Mouse (Mus musculus) embryonic facial prominence, embryonic 10.5 days (tissue): ENCODE data around the gene Fmo9. TPM values are rescaled to one million over a fixed set of nuclear protein-coding genes. Genes with fewer than 3 reads are reported as not detected.

Source experiments
- DNase-seq: peaks from one replicate; pipeline ENCODE4 v3.0.0-alpha.2; 2017; ENCODE audit warnings: low spot score
- H3K27ac ChIP-seq: fragments of 300-500 bp; sonication (generic); replicated peaks from 2 replicates; pipeline ENCODE4 v1.5.1; 2016; ENCODE audit warnings: mild to moderate bottlenecking
- H3K27me3 ChIP-seq: fragments of 300-500 bp; sonication (generic); replicated peaks from 2 replicates; pipeline ENCODE4 v1.6.1; 2016; ENCODE audit warnings: low read depth, mild to moderate bottlenecking; ENCODE audit not compliant: poor library complexity, severe bottlenecking
- H3K36me3 ChIP-seq: fragments of 300-500 bp; sonication (generic); replicated peaks from 2 replicates; pipeline ENCODE4 v1.6.1; 2016; ENCODE audit warnings: mild to moderate bottlenecking, moderate library complexity
- H3K4me1 ChIP-seq: fragments of 300-500 bp; sonication (generic); 2 replicates; pipeline ENCODE4 v1.6.1; 2016
- H3K4me3 ChIP-seq: fragments of 300-500 bp; sonication (generic); 2 replicates; pipeline ENCODE4 v1.5.1; 2016; ENCODE audit warnings: mild to moderate bottlenecking, moderate library complexity
- H3K9me3 ChIP-seq: fragments of 300-500 bp; sonication (generic); 2 replicates; pipeline ENCODE4 v1.6.1; 2016; ENCODE audit warnings: mild to moderate bottlenecking
- WGBS: fragments of 180-500 bp; shearing (Covaris S2); methylation state at CpG from one replicate; pipeline ENCODE4 v1.1.7; 2016; 5-methylcytosine and 5-hydroxymethylcytosine counted together
- microRNA-seq: library from miRNA; unstranded; fragments of <30 nt; microRNA quantifications from one replicate; pipeline ENCODE4, GENCODE M21; 2017
- polyA plus RNA-seq: library from polyadenylated mRNA; unstranded; fragments of >200 nt; fragmentation: Nextera tagmentation; extraction: Ambion mirVana; gene quantifications from 2 replicates; pipeline ENCODE4 v1.2.1, GENCODE M21; 2016

The Fmo9 gene
- polyA plus RNA-seq: not detected in 2 replicates

DNA sequence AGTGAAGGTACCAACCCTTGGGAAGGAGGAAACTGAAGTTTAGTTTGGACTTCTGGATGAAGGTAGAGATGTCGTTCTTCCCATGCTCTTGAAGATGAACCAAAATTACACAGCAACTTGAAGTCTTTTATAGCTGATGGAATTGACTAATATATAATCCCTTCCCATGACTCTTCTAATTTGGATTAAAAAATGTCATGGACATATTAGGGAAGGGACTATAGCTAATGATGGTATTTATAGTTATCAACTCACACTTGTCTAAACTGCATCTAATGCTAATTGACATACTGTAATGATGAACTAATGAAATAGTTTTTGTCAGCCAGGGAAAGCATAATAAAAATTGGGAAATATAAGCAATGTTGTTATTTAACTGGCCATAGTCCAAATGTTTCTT is at the start of gene Fmo9:
Gene Fmo9 (minus strand): TSS at position 101 of the 400 bp plus-strand sequence.
- WGBS: 96% methylated on average over 1 of the region's 1 CpGs
- Histone ChIP-seq H3K9me3 (no peaks in the 10 kb centered on the region), H3K4me3 (no peak within 1 kb of the TSS), H3K27ac (no peak within 1 kb of the TSS), H3K4me1 (no peaks in the 10 kb centered on the region), H3K36me3 (no peaks in the 10 kb centered on the region), H3K27me3 (no peaks in the 10 kb centered on the region)
- no peak for DNase-seq

DNA sequence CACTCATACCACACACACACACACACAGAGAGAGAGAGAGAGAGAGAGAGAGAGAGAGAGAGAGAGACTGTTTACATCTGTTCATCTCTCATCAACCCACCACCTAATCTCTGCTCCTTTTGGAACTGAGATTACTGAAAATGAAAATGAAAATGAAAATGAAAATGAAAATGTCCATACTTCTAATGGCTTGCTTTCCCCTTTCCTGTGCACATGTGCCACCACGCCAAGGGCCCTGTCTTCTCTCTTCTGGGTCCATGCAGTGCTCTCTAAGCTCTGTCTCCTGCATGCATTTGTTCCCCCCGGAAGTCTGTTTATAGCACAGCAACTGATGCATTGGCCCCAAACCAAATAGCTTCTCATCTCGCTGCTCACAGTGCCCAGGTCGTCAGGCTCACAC is 49.2 kb upstream of the Fmo9 start:
- Histone ChIP-seq H3K9me3 (no peaks in the 10 kb centered on the region), H3K36me3 (no peaks in the 10 kb centered on the region), H3K27ac (no peak overlapping the region), H3K4me1 (no peaks in the 10 kb centered on the region), H3K4me3 (no peak overlapping the region), H3K27me3 (no peaks in the 10 kb centered on the region)
- 82% methylated on average over 4 of the region's 4 CpGs for WGBS
- no peak for DNase-seq

DNA sequence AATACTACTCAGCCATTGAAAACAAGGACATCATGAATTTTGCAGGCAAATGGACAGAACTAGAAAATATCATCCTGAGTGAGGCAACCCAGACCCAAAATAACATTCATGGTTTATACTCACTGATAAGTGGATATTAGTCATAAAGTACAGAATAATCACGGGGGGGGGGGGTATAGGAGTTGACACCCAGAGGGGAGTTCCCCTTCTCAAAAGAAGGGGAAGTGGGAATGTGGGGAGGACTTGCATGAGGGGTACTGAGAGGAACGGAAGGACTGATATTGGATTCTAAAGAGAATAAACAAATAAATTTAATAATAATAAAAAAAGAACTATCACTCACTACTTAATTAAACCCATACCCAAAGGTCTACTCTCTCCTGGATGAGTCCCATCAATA is 48.6 kb upstream of the Fmo9 start:
- H3K9me3 ChIP-seq: no peaks in the 10 kb centered on the region
- H3K27me3 ChIP-seq: no peaks in the 10 kb centered on the region
- no peak for DNase-seq
- WGBS: 62% methylated on average over 2 of the region's 2 CpGs
- H3K4me3 ChIP-seq: no peak overlapping the region
- H3K36me3 ChIP-seq: no peaks in the 10 kb centered on the region
- H3K4me1 ChIP-seq: no peaks in the 10 kb centered on the region
- H3K27ac ChIP-seq: no peak overlapping the region

DNA sequence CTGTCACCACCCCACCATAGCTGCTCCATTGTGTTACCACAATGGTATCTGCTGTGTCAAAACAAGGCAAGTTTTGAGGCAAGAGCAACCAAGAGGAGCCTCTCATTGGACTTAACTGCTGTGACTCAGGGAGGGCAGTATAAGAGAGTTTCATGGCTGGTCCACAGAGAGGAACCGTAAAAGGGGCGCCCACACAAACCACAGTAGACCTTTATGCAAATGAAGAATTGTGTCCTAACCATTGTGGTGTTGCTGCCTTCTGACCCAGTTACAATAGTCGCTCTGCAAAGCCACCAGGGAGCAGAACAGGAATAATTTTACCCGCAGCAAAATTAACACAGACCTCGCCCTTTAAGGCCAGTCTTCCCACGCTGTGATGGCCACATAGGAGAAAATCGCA is 29.2 kb upstream of the Fmo9 start:
- no peaks in the 10 kb centered on the region for H3K9me3 ChIP-seq
- WGBS: 89% methylated on average over 7 of the region's 7 CpGs
- H3K27me3 ChIP-seq: no peaks in the 10 kb centered on the region
- no peaks in the 10 kb centered on the region for H3K4me1 ChIP-seq
- no peak overlapping the region for H3K27ac ChIP-seq
- DNase-seq: no peak
- H3K4me3 ChIP-seq: no peak overlapping the region
- H3K36me3 ChIP-seq: no peaks in the 10 kb centered on the region

DNA sequence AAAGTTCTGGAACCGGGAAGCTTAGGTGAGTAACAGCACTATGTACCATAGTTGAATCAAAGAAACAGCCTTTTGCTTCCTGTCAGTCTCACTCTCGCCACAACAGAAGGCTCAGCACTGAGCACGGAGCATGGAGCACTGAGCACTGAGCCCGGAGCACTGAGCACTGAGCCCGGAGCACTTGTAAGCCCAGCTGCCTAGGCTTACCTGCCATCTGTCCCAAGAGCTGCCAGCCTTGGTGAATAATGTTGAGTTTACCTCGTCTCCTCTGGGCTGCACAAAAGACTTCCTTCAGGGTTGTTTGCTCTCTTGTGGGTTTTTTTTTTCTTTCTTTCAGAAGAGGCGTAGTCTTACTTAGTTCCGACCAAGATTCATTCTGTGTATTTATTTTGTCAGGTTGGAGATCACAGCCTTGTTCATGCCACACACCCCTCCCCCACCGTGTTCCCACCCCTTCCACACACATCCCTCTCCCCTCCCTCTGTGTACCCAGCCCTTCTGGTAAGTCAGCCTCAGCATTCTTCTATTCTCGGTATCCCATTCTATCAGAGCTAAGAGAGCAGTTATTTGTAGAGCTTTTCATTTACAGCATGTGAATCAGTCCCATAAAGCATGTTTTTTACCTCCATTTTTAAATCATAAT is 20.7 kb upstream of the Fmo9 start:
- H3K36me3 ChIP-seq: no peaks in the 10 kb centered on the region
- no peaks in the 10 kb centered on the region for H3K9me3 ChIP-seq
- H3K27me3 ChIP-seq: no peaks in the 10 kb centered on the region
- DNase-seq: no peak
- no peak overlapping the region for H3K4me3 ChIP-seq
- no peak overlapping the region for H3K27ac ChIP-seq
- WGBS: 77% methylated on average over 10 of the region's 10 CpGs
- no peaks in the 10 kb centered on the region for H3K4me1 ChIP-seq

DNA sequence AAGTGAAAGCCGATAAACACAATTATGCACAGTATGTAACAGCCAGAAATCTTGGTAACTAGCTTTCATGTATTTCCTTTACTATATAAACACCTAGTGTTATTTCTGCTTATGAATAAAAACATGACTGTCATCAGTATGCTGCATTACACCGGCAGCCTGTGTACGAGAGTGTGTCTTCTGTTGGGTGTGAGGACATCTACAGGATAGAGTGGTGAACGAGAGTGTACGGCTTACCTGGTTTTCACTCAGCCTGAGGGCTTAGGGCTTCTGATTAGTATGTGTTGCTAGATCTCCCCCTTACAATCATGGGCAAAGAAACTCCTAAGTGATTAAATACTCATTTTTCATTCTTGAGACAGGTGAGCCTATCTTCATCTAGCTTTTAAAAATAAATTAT is 12.4 kb downstream of the Fmo9 start:
- H3K4me3 ChIP-seq: no peak overlapping the region
- H3K27ac ChIP-seq: no peak overlapping the region
- 90% methylated on average over 5 of the region's 5 CpGs for WGBS
- no peak for DNase-seq
- H3K36me3 ChIP-seq: no peaks in the 10 kb centered on the region
- no peaks in the 10 kb centered on the region for H3K27me3 ChIP-seq
- no peaks in the 10 kb centered on the region for H3K4me1 ChIP-seq
- no peaks in the 10 kb centered on the region for H3K9me3 ChIP-seq

DNA sequence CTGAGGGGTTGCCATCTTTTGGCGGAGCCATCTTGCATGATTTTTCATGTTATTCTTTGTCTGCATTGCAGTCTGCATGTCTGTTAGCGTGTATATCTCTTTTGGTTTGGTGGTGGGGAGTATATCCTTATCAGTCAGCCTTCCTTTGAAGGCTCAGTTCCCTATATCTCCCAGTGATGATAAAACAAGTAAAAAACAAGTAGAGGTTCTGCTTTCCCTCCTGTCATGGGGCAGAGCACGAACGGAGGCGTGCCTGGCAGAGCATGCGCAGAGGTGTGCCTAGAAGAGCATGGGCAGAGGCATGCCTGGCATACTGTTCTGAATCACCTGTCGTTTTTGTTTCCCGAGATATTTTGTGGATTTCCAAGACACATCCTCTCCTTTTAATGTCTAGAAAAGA is 20.8 kb downstream of the Fmo9 start:
- Histone ChIP-seq H3K27me3 (no peaks in the 10 kb centered on the region), H3K36me3 (no peaks in the 10 kb centered on the region), H3K9me3 (no peaks in the 10 kb centered on the region), H3K4me3 (no peak overlapping the region), H3K27ac (no peak overlapping the region), H3K4me1 (no peaks in the 10 kb centered on the region)
- 92% methylated on average over 8 of the region's 8 CpGs for WGBS
- DNase-seq: no peak

DNA sequence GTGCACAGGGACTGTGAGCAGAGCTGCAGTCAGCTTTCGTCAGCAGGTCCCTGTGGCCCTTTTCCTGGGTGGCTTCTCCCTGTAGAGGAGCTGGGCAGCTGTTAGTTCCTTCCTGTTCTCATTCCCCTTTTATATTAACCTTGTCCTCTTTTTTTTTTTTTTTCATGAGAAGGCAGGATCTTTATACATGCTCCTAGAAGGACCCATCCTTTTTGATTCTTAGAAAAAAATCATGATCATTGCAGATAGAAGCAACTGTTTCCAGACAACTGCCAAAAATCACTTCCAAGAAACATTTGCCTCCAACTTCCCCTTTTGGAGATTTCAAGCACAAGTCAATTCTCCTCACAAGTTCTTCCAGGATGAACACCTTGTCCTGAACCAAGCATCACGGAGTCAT is 34.1 kb downstream of the Fmo9 start, which contains the start of gene Gm4847:
Gene Gm4847 (minus strand): TSS at position 101 of the 400 bp plus-strand sequence.
- no peak within 1 kb of the TSS for H3K27ac ChIP-seq
- 86% methylated on average over 2 of the region's 2 CpGs for WGBS
- no peaks in the 10 kb centered on the region for H3K36me3 ChIP-seq
- no peaks in the 10 kb centered on the region for H3K27me3 ChIP-seq
- H3K4me1 ChIP-seq: no peaks in the 10 kb centered on the region
- no peak within 1 kb of the TSS for H3K4me3 ChIP-seq
- no peaks in the 10 kb centered on the region for H3K9me3 ChIP-seq
- DNase-seq: no peak

Small RNA genes lying within 50 kb of the gene (microRNA-seq; reads per million reads assigned to microRNA genes)
- gene Gm22992: not detected

Other genes with a start within 250 kb of the Fmo9 start
- not detected in 2 replicates for gene Gm4846, start 184.3 kb downstream of the Fmo9 start, polyA plus RNA-seq
- not detected in 2 replicates for gene Gm4847, start 34.2 kb downstream of the Fmo9 start, polyA plus RNA-seq